Mouse (Mus musculus) neutrophil, adult 5-6 weeks (primary cell): ENCODE data around the gene Treh. TPM values are rescaled to one million over a fixed set of nuclear protein-coding genes. Genes with fewer than 3 reads are reported as not detected.

Source experiments
- ATAC-seq: fragments of 151-379, 151-347 bp; 2 replicates; pipeline ENCODE4 v1.8.0; 2017; ENCODE audit warnings: mild to moderate bottlenecking, moderate TSS enrichment; ENCODE audit not compliant: insufficient number of reproducible peaks, poor library complexity, low FRiP score, severe bottlenecking; ENCODE audit errors: extremely low read depth
- total RNA-seq: library from RNA; stranded (forward); fragments of 200-1000 nt; gene quantifications from 2 replicates; pipeline ENCODE4 v1.2.3, GENCODE M21; 2017

The Treh gene
- total RNA-seq, 1 experiment from 2014 or later, result not detected

- no peak for ATAC-seq
Measured at GRCm38 (mm10) chr9:44711602-44712001, 38.6 kb downstream of the Treh start.

GRCm38 (mm10) chr9:44713080-44713479, 40.0 kb downstream of the Treh start:
- no peak for ATAC-seq

- no peak for ATAC-seq
Measured at GRCm38 (mm10) chr9:44713574-44713973, 40.5 kb downstream of the Treh start.

GRCm38 (mm10) chr9:44715109-44715508, 42.1 kb downstream of the Treh start:
- no peak for ATAC-seq

GRCm38 (mm10) chr9:44715705-44716362, 42.8 kb downstream of the Treh start:
- no peak for ATAC-seq

GRCm38 (mm10) chr9:44716997-44717821, 44.2 kb downstream of the Treh start:
- ATAC-seq, result no peak

- no peak for ATAC-seq
Measured at GRCm38 (mm10) chr9:44717822-44718242, 44.8 kb downstream of the Treh start.

- no peak for ATAC-seq
Measured at GRCm38 (mm10) chr9:44718937-44719631, 46.1 kb downstream of the Treh start.

- ATAC-seq, result no peak
Measured at GRCm38 (mm10) chr9:44719632-44720357, 46.8 kb downstream of the Treh start.

GRCm38 (mm10) chr9:44720358-44721153, 47.5 kb downstream of the Treh start:
- ATAC-seq, result no peak

- ATAC-seq, result no peak
Measured at GRCm38 (mm10) chr9:44721154-44721876, 48.3 kb downstream of the Treh start.

- no peak for ATAC-seq
Measured at GRCm38 (mm10) chr9:44721877-44722186, 48.8 kb downstream of the Treh start.

GRCm38 (mm10) chr9:44722575-44722974, 49.5 kb downstream of the Treh start:
- ATAC-seq, result no peak

GRCm38 (mm10) chr9:44723008-44723407, 50.0 kb downstream of the Treh start:
- no peak for ATAC-seq

- ATAC-seq, result no peak
Measured at GRCm38 (mm10) chr9:44723521-44724041, 50.5 kb downstream of the Treh start.

GRCm38 (mm10) chr9:44724223-44724622, 51.2 kb downstream of the Treh start:
- no peak for ATAC-seq

GRCm38 (mm10) chr9:44724665-44725064, 51.6 kb downstream of the Treh start:
- no peak for ATAC-seq
